Mouse (Mus musculus) spleen, adult 2 months (tissue): ENCODE data around the gene Wbp2nl.

ENCODE experiments used
- CTCF ChIP-seq: fragments of 200-500 bp; IDR thresholded peaks from 2 replicates; pipeline ENCODE4 v1.5.1; 2011; ENCODE audit warnings: mild to moderate bottlenecking, inconsistent platforms; ENCODE audit not compliant: insufficient read depth, insufficient read length, insufficient replicate concordance; ENCODE audit errors: extremely low read depth
- POLR2A ChIP-seq: fragments of 200-500 bp; IDR thresholded peaks from 2 replicates; pipeline ENCODE4 v1.6.1; 2011; ENCODE audit warnings: low read depth, low read length, inconsistent platforms

- TF ChIP-seq CTCF (no peak), POLR2A (no peak)
Observed at GRCm38 (mm10) chr15:82358431-82359260, 59.9 kb downstream of the Wbp2nl start.
